Mouse (Mus musculus): ENCODE measurements around the gene Sstr2. TPM values are rescaled to one million over a fixed set of nuclear protein-coding genes. Genes with fewer than 3 reads are reported as not detected.
A peak's percentile ranks its signal among the peaks of the same experiment; 100 is the strongest.
"Not testable (repeated sequence)": the region's sequence is repeated elsewhere in the genome, so short reads cannot be mapped to it uniquely, and the experiment has no call there.

Sstr2 gene
- polyA plus RNA-seq, 1 experiment from 2014 or later = 30.4 TPM

DNA sequence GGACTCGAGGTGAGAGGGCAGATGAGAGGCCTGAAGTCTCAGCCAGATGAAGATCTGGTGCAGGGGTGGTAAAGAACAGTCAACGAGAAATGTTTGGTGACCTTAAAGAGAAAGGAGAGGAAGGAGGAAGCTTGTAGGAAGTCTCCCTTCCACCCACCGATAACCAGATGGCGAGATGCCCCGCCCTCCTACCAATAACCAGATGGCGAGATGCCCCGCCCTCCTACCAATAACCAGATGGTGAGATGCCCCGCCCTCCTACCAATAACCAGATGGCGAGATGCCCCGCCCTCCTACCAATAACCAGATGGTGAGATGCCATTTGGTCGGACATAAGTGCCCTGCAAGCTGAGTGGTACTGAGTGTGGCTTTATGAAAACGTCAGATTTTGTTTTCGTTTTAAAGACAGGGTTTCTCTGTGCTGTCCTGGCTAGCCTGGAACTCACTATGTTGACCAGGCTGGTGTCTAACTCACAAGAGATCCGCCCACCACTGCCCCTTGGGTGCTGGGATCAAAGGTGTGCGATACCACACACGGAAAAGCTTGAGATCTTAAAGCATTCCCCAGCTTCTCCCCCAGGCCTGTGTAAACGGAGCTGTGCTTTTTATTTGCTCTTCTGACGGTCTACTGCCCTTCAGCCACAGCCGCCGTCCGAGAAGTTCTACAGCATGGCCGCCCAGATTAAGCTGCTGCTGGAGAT is 32.2 kb downstream of the Sstr2 start:
- peaks cover 55% of the 10 kb centered on the region for H3K36me3 ChIP-seq
- peak; percentile 29 for DNase-seq (ENCODE audit: low spot score)
- peaks cover 57% of the 10 kb centered on the region for H3K4me1 ChIP-seq (replicated peaks)
- H3K9me3 ChIP-seq = no peaks in the 10 kb centered on the region
- H3K4me3 ChIP-seq = peak overlapping the region; percentile 77
- no peaks in the 10 kb centered on the region; the same call in 1 of the 2 replicates for H3K27me3 ChIP-seq (ENCODE audit: insufficient read depth, poor library complexity, severe bottlenecking)
- peak overlapping the region; percentile 80 for H3K27ac ChIP-seq
- WGBS = 70% methylated on average over 22 of the region's 22 CpGs

DNA sequence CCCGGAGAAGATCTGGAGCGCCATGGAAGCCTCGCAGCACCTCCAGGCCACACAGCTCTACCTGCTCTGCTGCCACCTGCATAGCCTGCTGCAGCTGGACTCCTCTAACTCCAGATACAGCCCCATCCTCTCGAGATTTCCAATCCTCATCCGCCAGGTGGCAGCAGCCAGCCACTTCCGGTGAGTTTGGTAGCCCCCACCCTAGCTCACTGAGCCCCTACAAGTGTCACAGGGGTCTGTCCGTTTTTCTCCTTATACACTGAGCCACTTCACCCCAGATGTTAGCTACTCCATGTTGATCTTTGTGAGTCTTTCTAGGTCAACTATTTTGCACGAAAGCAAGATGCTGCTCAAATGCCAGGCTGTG is 32.7 kb downstream of the Sstr2 start:
- peak overlapping the region; percentile 20 for H3K4me3 ChIP-seq
- peak overlapping the region; percentile 76 for H3K27ac ChIP-seq

DNA sequence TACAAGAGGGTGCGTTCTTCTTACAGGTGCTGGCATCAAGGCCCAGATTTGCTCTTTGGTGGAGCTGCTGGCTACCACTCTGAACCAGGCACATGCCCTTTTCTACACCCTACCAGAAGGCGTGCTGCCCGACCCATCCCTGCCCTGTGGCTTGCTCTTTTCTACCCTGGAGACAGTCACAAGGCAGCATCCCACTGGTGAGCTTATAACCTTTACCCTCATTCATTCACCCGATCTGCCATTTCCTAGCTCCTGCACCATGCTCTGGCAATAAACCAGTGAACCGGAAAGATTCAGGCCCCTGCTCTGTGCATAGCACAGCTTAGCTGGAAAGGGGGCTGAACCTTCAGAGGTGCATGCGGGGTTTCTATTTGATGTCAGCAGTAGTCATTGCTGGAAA is 33.4 kb downstream of the Sstr2 start:
- Histone ChIP-seq H3K27ac (peak overlapping the region; percentile 76; the same call in 1 of the 2 replicates), H3K4me3 (0 out of 2 replicates have a peak overlapping the region, but pooled peaks have one; percentile 20), H3K27me3 (ENCODE audit: insufficient read depth, poor library complexity, severe bottlenecking) (no peaks in the 10 kb centered on the region), H3K9me3 (no peaks in the 10 kb centered on the region), H3K36me3 (peaks cover 66% of the 10 kb centered on the region), H3K4me1 (replicated peaks) (peaks cover 64% of the 10 kb centered on the region)
- 88% methylated on average over 6 of the region's 6 CpGs for WGBS
- DNase-seq (ENCODE audit: low spot score) = no peak

More for the DNA sequence above, 32.7 kb downstream of the Sstr2 start:
- no peaks in the 10 kb centered on the region for H3K9me3 ChIP-seq
- peaks cover 60% of the 10 kb centered on the region for H3K36me3 ChIP-seq
- peaks cover 62% of the 10 kb centered on the region for H3K4me1 ChIP-seq (replicated peaks)
- 45% methylated on average over 8 of the region's 8 CpGs for WGBS
- no peaks in the 10 kb centered on the region for H3K27me3 ChIP-seq (ENCODE audit: insufficient read depth, poor library complexity, severe bottlenecking)
- peak; percentile 58 for DNase-seq (ENCODE audit: low spot score)

DNA sequence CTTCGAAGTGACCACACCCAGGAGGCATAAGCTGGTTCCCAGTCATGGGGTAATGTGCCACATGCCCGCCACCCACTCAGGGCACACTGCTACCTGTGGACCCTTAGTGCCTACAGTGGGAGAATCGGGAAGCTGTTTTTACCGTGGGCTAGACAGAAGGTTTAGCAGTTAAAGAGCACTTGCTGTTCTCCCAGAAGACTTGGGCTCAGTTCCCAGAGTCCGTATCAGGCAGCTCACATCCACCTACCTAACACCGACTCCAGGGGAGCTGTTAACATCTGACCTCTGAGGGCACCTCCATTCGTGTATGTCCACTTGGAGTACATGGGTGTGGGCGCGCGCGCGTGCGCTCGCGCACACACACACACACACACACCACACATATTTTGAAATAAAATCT is 35.0 kb downstream of the Sstr2 start:
- Histone ChIP-seq H3K36me3 (peaks cover 82% of the 10 kb centered on the region), H3K4me1 (replicated peaks) (peaks cover 56% of the 10 kb centered on the region), H3K9me3 (no peaks in the 10 kb centered on the region), H3K4me3 (no peak overlapping the region), H3K27ac (no peak overlapping the region), H3K27me3 (ENCODE audit: insufficient read depth, poor library complexity, severe bottlenecking) (no peaks in the 10 kb centered on the region)
- no peak for DNase-seq (ENCODE audit: low spot score)
- WGBS = 93% methylated on average over 15 of the region's 15 CpGs

DNA sequence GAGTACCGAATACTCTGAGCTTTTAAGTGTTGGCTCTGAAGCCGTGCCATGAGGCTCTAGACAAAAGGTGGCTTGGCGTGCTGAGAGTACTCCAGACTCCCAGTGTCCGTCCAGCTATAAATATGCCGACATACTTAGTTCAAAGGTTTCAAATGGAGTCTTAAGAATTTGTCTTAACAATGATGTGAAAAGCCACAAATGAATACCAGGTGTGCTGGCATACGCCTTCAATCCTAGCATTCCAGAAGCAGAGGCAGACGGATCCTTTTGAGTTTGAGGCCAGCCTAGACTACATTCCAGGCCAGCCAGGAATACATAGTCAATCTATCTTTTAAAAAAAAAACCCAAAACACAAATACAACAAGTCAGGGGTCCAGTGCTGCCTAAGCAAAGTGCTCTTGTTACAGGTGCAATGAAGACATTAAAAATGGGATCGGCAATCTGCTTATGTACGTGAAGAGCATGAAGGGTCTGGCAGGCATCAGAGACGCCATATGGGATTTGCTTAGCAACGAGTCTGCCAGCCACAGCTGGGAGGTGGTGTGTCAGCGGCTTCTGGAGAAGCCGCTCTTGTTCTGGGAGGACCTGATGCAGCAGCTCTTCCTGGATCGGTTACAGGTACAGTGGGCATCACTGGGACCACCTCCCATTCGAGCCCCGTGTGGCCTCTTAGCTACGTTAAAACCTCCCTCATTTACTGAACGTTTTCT is 35.6 kb downstream of the Sstr2 start:
- 84% methylated on average over 18 of the region's 18 CpGs for WGBS
- H3K36me3 ChIP-seq = peaks cover 88% of the 10 kb centered on the region

DNA sequence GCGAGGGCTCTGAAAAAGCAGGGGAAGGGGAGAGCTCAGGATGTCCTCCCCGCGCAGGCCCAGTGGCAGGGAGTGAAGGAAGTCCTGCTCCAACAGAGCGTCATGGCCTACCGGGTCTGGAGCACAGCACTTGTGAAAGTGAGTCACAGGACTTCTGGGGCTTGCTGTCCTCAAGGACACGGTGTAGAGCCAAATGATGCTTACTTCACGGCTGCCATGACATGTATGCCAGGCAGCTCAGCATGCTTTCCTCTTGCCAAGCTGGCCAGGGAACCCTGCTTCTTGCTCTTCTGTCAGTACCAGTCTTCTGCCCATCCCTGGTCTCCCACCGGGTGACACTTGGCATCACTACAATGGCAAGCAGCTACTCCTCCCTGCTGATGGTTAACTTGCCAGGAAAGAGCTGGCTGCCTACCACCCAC is 37.4 kb downstream of the Sstr2 start:
- WGBS = 89% methylated on average over 8 of the region's 8 CpGs
- no peaks in the 10 kb centered on the region for H3K27me3 ChIP-seq (ENCODE audit: insufficient read depth, poor library complexity, severe bottlenecking)
- 0 out of 2 replicates have a peak overlapping the region, but pooled peaks have one; percentile 23 for H3K27ac ChIP-seq
- H3K9me3 ChIP-seq = no peaks in the 10 kb centered on the region
- H3K36me3 ChIP-seq = peaks cover 100% of the 10 kb centered on the region
- H3K4me1 ChIP-seq (replicated peaks) = peaks cover 38% of the 10 kb centered on the region
- no peak for DNase-seq (ENCODE audit: low spot score)
- H3K4me3 ChIP-seq = no peak overlapping the region

More for the DNA sequence above, 35.6 kb downstream of the Sstr2 start:
- H3K9me3 ChIP-seq = no peaks in the 10 kb centered on the region
- no peak overlapping the region for H3K4me3 ChIP-seq
- no peak for DNase-seq (ENCODE audit: low spot score)
- H3K27ac ChIP-seq = no peak overlapping the region
- peaks cover 55% of the 10 kb centered on the region for H3K4me1 ChIP-seq (replicated peaks)
- H3K27me3 ChIP-seq (ENCODE audit: insufficient read depth, poor library complexity, severe bottlenecking) = no peaks in the 10 kb centered on the region

DNA sequence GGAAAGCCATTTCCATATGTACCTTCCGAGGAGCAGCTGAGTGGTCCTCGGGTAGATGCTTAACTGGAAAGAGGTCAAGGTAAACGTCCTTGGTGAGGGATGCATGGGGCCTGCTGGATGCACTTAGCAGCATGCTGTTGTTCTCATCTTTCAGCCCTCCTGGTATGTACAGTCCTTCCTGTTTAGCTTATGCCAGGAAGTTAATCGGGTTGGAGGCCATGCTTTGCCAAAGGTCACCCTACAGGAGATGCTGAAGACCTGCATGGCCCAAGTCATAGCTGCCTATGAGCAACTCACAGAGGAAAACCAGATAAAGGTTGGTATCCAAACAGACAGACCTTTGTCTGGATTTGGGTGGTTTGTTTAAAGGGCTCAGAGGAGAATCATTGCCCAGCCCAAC is 38.1 kb downstream of the Sstr2 start:
- no peak overlapping the region for H3K4me3 ChIP-seq
- 72% methylated on average over 4 of the region's 4 CpGs for WGBS
- peaks cover 31% of the 10 kb centered on the region for H3K4me1 ChIP-seq (replicated peaks)
- H3K9me3 ChIP-seq = no peaks in the 10 kb centered on the region
- peaks cover 100% of the 10 kb centered on the region for H3K36me3 ChIP-seq
- H3K27me3 ChIP-seq (ENCODE audit: insufficient read depth, poor library complexity, severe bottlenecking) = no peaks in the 10 kb centered on the region
- H3K27ac ChIP-seq = no peak overlapping the region
- DNase-seq (ENCODE audit: low spot score) = no peak

DNA sequence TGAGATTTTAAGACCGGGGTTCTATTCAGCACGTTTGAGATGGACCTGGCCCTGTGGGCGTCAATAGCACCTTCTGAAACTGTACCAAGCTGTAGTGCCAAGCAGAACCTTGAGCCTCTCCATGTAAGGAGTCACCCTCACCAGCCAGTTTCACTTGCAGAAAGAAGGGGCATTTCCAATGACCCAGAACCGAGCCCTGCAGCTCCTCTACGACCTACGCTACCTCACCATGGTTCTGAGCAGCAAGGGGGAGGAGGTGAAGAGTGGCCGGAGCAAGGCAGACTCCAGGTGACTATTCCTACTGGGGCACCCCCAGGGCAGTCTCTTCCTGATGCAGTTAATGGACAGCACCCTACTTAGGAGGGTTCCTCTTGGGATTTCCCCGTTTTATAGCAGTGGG is 39.2 kb downstream of the Sstr2 start:
- DNase-seq (ENCODE audit: low spot score) = no peak
- WGBS = 90% methylated on average over 8 of the region's 8 CpGs
- H3K9me3 ChIP-seq = no peaks in the 10 kb centered on the region
- peaks cover 21% of the 10 kb centered on the region for H3K4me1 ChIP-seq (replicated peaks)
- 0 out of 2 replicates have a peak overlapping the region, but pooled peaks have one; percentile 23 for H3K27ac ChIP-seq
- peaks cover 100% of the 10 kb centered on the region for H3K36me3 ChIP-seq
- no peaks in the 10 kb centered on the region for H3K27me3 ChIP-seq (ENCODE audit: insufficient read depth, poor library complexity, severe bottlenecking)
- H3K4me3 ChIP-seq = no peak overlapping the region

DNA sequence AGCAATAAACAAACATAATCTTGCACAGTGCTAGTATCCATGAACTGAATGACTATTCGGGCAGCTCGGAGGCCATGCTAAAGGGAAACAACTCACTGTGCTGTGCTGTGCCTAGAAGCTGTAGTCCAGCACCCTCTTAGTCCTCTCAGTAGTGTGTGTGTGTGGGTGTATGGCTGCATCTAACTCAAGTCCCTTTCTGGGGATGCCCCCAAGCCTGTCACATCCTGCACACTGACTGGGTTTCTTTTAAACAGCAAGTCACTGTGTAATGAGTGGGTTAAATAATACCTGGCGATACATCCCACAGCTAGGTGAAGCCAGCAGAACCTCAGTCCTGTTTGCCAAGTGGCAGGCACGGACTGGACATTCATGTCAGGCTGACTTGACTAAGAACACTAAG is 39.6 kb downstream of the Sstr2 start:
- WGBS = 93% methylated on average over 4 of the region's 4 CpGs
- DNase-seq (ENCODE audit: low spot score) = no peak

DNA sequence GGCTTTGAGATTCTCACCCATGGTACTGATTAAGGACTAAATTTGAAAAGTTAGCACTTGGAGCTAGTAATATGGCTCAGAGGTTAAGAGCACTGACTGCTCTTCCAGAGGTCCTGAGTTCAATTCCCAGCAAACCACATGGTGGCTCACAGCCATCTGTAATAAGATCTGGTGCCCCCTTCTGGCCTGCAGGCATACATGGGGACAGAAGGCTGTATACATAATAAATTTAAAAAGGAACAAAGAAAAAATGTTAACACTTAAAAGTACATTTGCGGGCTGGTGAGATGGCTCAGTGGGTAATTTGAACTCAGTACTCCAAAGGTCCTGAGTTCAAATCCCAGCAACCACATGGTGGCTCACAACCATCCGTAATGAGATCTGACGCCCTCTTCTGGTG is 41.1 kb downstream of the Sstr2 start:
- not testable (repeated sequence) for H3K27ac ChIP-seq; H3K9me3 ChIP-seq; H3K4me3 ChIP-seq; DNase-seq (ENCODE audit: low spot score); H3K27me3 ChIP-seq (ENCODE audit: insufficient read depth, poor library complexity, severe bottlenecking)
- H3K4me1 ChIP-seq (replicated peaks) = peaks cover 15% of the 10 kb centered on the region
- peaks cover 100% of the 10 kb centered on the region for H3K36me3 ChIP-seq
- 97% methylated on average over 3 of the region's 3 CpGs for WGBS

More for the DNA sequence above, 39.6 kb downstream of the Sstr2 start:
- Histone ChIP-seq H3K36me3 (peaks cover 100% of the 10 kb centered on the region), H3K9me3 (no peaks in the 10 kb centered on the region), H3K4me1 (replicated peaks) (peaks cover 20% of the 10 kb centered on the region), H3K27ac (0 out of 2 replicates have a peak overlapping the region, but pooled peaks have one; percentile 23), H3K27me3 (ENCODE audit: insufficient read depth, poor library complexity, severe bottlenecking) (no peaks in the 10 kb centered on the region), H3K4me3 (no peak overlapping the region)

DNA sequence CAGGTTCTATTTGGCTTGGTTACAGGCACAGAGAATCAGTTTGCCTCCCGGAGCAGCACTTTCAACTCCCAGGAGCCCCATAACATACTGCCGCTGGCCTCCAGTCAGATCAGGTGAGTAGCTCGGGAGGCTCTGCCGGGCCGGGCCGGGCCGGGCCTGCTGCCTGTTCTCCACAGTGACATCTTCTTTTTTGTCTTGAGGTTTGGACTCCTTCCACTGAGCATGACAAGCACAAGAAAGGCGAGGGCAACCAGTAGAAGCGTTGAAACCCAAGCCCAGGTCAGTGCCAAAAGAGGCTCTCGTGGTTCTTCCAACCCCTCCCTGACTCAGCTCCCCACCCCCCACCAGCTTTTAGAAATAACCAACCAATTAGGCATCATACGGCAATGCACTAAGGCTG is 41.8 kb downstream of the Sstr2 start:
- Histone ChIP-seq H3K27ac (no peak overlapping the region), H3K36me3 (peaks cover 97% of the 10 kb centered on the region), H3K4me1 (replicated peaks) (peaks cover 15% of the 10 kb centered on the region), H3K4me3 (no peak overlapping the region), H3K27me3 (ENCODE audit: insufficient read depth, poor library complexity, severe bottlenecking) (no peaks in the 10 kb centered on the region), H3K9me3 (no peaks in the 10 kb centered on the region)
- DNase-seq (ENCODE audit: low spot score) = no peak
- 98% methylated on average over 11 of the region's 11 CpGs for WGBS

DNA sequence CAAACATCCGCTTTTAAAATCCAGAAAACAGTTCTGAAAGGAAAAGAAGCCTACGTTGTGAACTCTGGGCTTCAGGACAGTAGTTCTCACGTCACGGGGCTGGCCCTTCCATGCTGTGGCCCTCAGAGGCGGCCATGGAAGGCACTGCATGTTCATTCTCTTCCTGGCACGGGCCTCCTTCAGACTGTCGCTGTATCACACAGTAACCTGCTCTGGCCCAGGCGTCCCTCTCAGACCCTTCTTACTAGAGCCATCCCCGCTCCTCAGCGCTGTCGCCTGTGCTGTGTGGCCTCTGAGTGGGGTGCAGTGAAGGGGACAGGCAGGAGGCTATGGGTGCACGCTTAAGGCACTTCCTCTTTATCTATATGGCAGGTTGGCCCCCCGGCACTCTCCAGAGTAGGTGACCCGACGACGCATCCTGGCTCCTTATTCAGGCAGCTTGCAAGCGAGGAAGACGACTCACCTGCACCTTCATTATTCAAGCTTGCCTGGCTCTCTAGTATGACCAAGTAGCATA is 42.8 kb downstream of the Sstr2 start:
- H3K27me3 ChIP-seq (ENCODE audit: insufficient read depth, poor library complexity, severe bottlenecking) = no peaks in the 10 kb centered on the region
- H3K4me1 ChIP-seq (replicated peaks) = peaks cover 10% of the 10 kb centered on the region; the same call in 1 of the 2 replicates
- H3K9me3 ChIP-seq = no peaks in the 10 kb centered on the region
- no peak for DNase-seq (ENCODE audit: low spot score)
- H3K27ac ChIP-seq = no peak overlapping the region
- 93% methylated on average over 18 of the region's 18 CpGs for WGBS
- H3K36me3 ChIP-seq = peaks cover 92% of the 10 kb centered on the region
- H3K4me3 ChIP-seq = no peak overlapping the region

DNA sequence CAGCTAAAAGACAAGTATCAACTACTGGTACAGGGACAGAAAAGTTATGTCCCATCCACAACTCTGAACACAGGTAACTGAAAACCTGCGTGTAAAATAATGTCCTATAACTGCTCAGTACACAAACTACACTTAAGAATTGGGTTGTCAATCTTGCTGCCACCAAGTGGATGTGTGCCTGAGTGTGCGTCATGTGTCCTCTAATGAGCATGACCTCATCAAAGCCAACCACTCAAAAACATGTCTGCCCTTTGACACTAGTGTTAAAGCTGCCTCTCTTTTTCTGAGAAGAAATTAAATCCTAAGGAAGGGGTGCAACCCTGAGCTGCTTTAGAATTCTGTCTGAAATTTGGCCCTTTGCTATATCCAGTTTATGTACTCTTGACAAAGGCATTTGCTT is 45.1 kb downstream of the Sstr2 start:
- Histone ChIP-seq H3K36me3 (peaks cover 91% of the 10 kb centered on the region), H3K4me1 (replicated peaks) (peaks cover 10% of the 10 kb centered on the region; the same call in 1 of the 2 replicates), H3K4me3 (no peak overlapping the region), H3K27ac (no peak overlapping the region), H3K9me3 (no peaks in the 10 kb centered on the region), H3K27me3 (ENCODE audit: insufficient read depth, poor library complexity, severe bottlenecking) (no peaks in the 10 kb centered on the region)
- DNase-seq (ENCODE audit: low spot score) = no peak
- 65% methylated on average over 2 of the region's 2 CpGs for WGBS
